Mouse (Mus musculus) neural tube, embryonic 11.5 days (tissue): ENCODE measurements around the gene Scaper. TPM values are rescaled to one million over a fixed set of nuclear protein-coding genes. Genes with fewer than 3 reads are reported as not detected.

Experiments used
- ATAC-seq: fragments of 200-750 bp; cut with Nextera tagmentation; 2 replicates; pipeline ENCODE4 v1.8.0; 2017; ENCODE audit warnings: moderate number of reproducible peaks, mild to moderate bottlenecking, moderate TSS enrichment, moderate library complexity; ENCODE audit not compliant: insufficient read depth, low FRiP score, low TSS enrichment
- DNase-seq: peaks from one replicate; pipeline ENCODE4 v3.0.0-alpha.2; 2015; ENCODE audit warnings: low spot score
- H3K27ac ChIP-seq: fragments of 300-500 bp; sonication (generic); 2 replicates; pipeline ENCODE4 v1.5.1; 2014; ENCODE audit warnings: low read depth, mild to moderate bottlenecking, low read length
- H3K27me3 ChIP-seq: fragments of 300-500 bp; sonication (generic); 2 replicates; pipeline ENCODE4 v1.6.1; 2014; ENCODE audit warnings: mild to moderate bottlenecking, low read length, mixed read lengths; ENCODE audit not compliant: control insufficient read depth, insufficient read depth
- H3K36me3 ChIP-seq: fragments of 300-500 bp; sonication (generic); 2 replicates; pipeline ENCODE4 v1.6.1; 2014; ENCODE audit warnings: mild to moderate bottlenecking, low read length, moderate library complexity, mixed read lengths; ENCODE audit not compliant: control insufficient read depth, insufficient read depth
- H3K4me1 ChIP-seq: fragments of 300-500 bp; sonication (generic); 2 replicates; pipeline ENCODE4 v1.6.1; 2014; ENCODE audit warnings: low read length, mixed read lengths; ENCODE audit not compliant: control insufficient read depth, insufficient read depth
- H3K4me2 ChIP-seq: fragments of 300-500 bp; sonication (generic); 2 replicates; pipeline ENCODE4 v1.6.1; 2014; ENCODE audit warnings: low read depth, mild to moderate bottlenecking, moderate library complexity
- H3K4me3 ChIP-seq: fragments of 300-500 bp; sonication (generic); 2 replicates; pipeline ENCODE4 v1.5.1; 2014; ENCODE audit warnings: low read depth, low read length
- H3K9ac ChIP-seq: fragments of 300-500 bp; sonication (generic); 2 replicates; pipeline ENCODE4 v1.6.1; 2014; ENCODE audit warnings: mild to moderate bottlenecking, low read length
- H3K9me3 ChIP-seq: fragments of 300-500 bp; sonication (generic); 2 replicates; pipeline ENCODE4 v1.6.1; 2016; ENCODE audit warnings: low read length; ENCODE audit not compliant: control insufficient read depth
- WGBS: fragments of 180-500 bp; shearing (Covaris S2); extraction: QIAGEN DNeasy Blood & Tissue Kit; methylation state at CpG from one replicate; pipeline ENCODE4 v1.1.7; 2014; 5-methylcytosine and 5-hydroxymethylcytosine counted together
- polyA plus RNA-seq: library from polyadenylated mRNA; unstranded; fragments of >200 nt; fragmentation: Nextera tagmentation; extraction: Ambion mirVana; gene quantifications from 2 replicates; pipeline ENCODE4 v1.2.1, GENCODE M21; 2014

Gene Scaper
- polyA plus RNA-seq, 1 experiment from 2014 or later: 13.7 TPM

GRCm38 (mm10) chr9:55510651-55511235 is 427.2 kb downstream of the Scaper start:
- no peak for ATAC-seq
- H3K27ac ChIP-seq: no peak overlapping the region
- peaks cover 5% of the 10 kb centered on the region; the same call in 1 of the 2 replicates for H3K4me1 ChIP-seq
- peaks cover 10% of the 10 kb centered on the region; the same call in 1 of the 2 replicates for H3K27me3 ChIP-seq
- peak overlapping the region; percentile 85 for H3K4me2 ChIP-seq
- no peaks in the 10 kb centered on the region for H3K36me3 ChIP-seq
- no peak overlapping the region; the same call in 1 of the 2 replicates for H3K9ac ChIP-seq
- H3K4me3 ChIP-seq: peak overlapping the region; percentile 80
- 81% methylated on average over 10 of the region's 10 CpGs for WGBS
- no peak for DNase-seq
- no peaks in the 10 kb centered on the region for H3K9me3 ChIP-seq

- Histone ChIP-seq H3K4me2 (no peak overlapping the region), H3K27ac (no peak overlapping the region), H3K27me3 (peaks cover 10% of the 10 kb centered on the region; the same call in 1 of the 2 replicates), H3K4me3 (no peak overlapping the region), H3K4me1 (peaks cover 5% of the 10 kb centered on the region; the same call in 1 of the 2 replicates), H3K9me3 (no peaks in the 10 kb centered on the region), H3K9ac (no peak overlapping the region), H3K36me3 (no peaks in the 10 kb centered on the region)
- WGBS: 95% methylated on average over 1 of the region's 1 CpGs
- DNase-seq (no peak), ATAC-seq (no peak)
These were observed 428.2 kb downstream of the Scaper start for GRCm38 (mm10) chr9:55509731-55510130.

GRCm38 (mm10) chr9:55508701-55509100 is 429.2 kb downstream of the Scaper start:
- Histone ChIP-seq H3K36me3 (no peaks in the 10 kb centered on the region), H3K27me3 (peaks cover 7% of the 10 kb centered on the region; the same call in 1 of the 2 replicates), H3K27ac (no peak overlapping the region), H3K4me1 (peaks cover 5% of the 10 kb centered on the region; the same call in 1 of the 2 replicates), H3K4me3 (no peak overlapping the region), H3K9me3 (no peaks in the 10 kb centered on the region), H3K4me2 (no peak overlapping the region), H3K9ac (no peak overlapping the region)
- 68% methylated on average over 4 of the region's 4 CpGs for WGBS
- DNase-seq (no peak), ATAC-seq (no peak)

GRCm38 (mm10) chr9:55507922-55508321 is 430.0 kb downstream of the Scaper start:
- no peak for DNase-seq
- H3K4me2 ChIP-seq: no peak overlapping the region
- no peak overlapping the region for H3K27ac ChIP-seq
- H3K9me3 ChIP-seq: no peaks in the 10 kb centered on the region
- 94% methylated on average over 3 of the region's 3 CpGs for WGBS
- ATAC-seq: no peak
- H3K4me3 ChIP-seq: no peak overlapping the region
- H3K4me1 ChIP-seq: peaks cover 5% of the 10 kb centered on the region; the same call in 1 of the 2 replicates
- H3K27me3 ChIP-seq: peaks cover 4% of the 10 kb centered on the region; the same call in 1 of the 2 replicates
- H3K9ac ChIP-seq: no peak overlapping the region
- H3K36me3 ChIP-seq: no peaks in the 10 kb centered on the region

Other genes starting within 250 kb of the Scaper start
- not detected in 2 replicates for gene 4930563M21Rik, start 72.4 kb upstream of the Scaper start, polyA plus RNA-seq
- gene Rcn2, start 103.7 kb upstream of the Scaper start, polyA plus RNA-seq: 341 and 355 TPM in 2 replicates
- gene Pstpip1, start 151.8 kb upstream of the Scaper start, polyA plus RNA-seq: 0.30 and 0.48 TPM in 2 replicates
- gene Tspan3, start 227.4 kb upstream of the Scaper start, polyA plus RNA-seq: 571 and 584 TPM in 2 replicates